Mouse (Mus musculus) hindbrain, embryonic 11.5 days (tissue): Measurements from ENCODE around the gene Trio. TPM values are rescaled to one million over a fixed set of nuclear protein-coding genes. Genes with fewer than 3 reads are reported as not detected.

Experiments used
- ATAC-seq: fragments of 200-750 bp; cut with Nextera tagmentation; 2 replicates; pipeline ENCODE4 v1.8.0; 2017; ENCODE audit warnings: mild to moderate bottlenecking, moderate TSS enrichment, moderate library complexity; ENCODE audit not compliant: low FRiP score
- DNase-seq: peaks from one replicate; pipeline ENCODE4 v3.0.0-alpha.2; 2015; ENCODE audit warnings: low spot score
- H3K27ac ChIP-seq: fragments of 300-500 bp; sonication (generic); 2 replicates; pipeline ENCODE4 v1.5.1; 2014; ENCODE audit warnings: mild to moderate bottlenecking, low read depth, low read length
- H3K27me3 ChIP-seq: fragments of 300-500 bp; sonication (generic); 2 replicates; pipeline ENCODE4 v1.6.1; 2014; ENCODE audit warnings: mild to moderate bottlenecking, low read length, moderate library complexity, mixed read lengths; ENCODE audit not compliant: control insufficient read depth, insufficient read depth
- H3K36me3 ChIP-seq: fragments of 300-500 bp; sonication (generic); 2 replicates; pipeline ENCODE4 v1.6.1; 2014; ENCODE audit warnings: mild to moderate bottlenecking, low read length, moderate library complexity, mixed read lengths; ENCODE audit not compliant: control insufficient read depth, insufficient read depth
- H3K4me1 ChIP-seq: fragments of 300-500 bp; sonication (generic); replicated peaks from 2 replicates; pipeline ENCODE4 v1.6.1; 2014; ENCODE audit warnings: low read length, mixed read lengths; ENCODE audit not compliant: control insufficient read depth, insufficient read depth
- H3K4me2 ChIP-seq: fragments of 300-500 bp; sonication (generic); replicated peaks from 2 replicates; pipeline ENCODE4 v1.6.1; 2014; ENCODE audit warnings: mild to moderate bottlenecking, low read depth, low read length
- H3K4me3 ChIP-seq: fragments of 300-500 bp; sonication (generic); 2 replicates; pipeline ENCODE4 v1.5.1; 2014; ENCODE audit warnings: low read depth, low read length
- H3K9ac ChIP-seq: fragments of 300-500 bp; sonication (generic); 2 replicates; pipeline ENCODE4 v1.6.1; 2014; ENCODE audit warnings: low read depth, low read length
- H3K9me3 ChIP-seq: fragments of 300-500 bp; sonication (generic); 2 replicates; pipeline ENCODE4 v1.6.1; 2016; ENCODE audit warnings: low read length; ENCODE audit not compliant: control insufficient read depth
- WGBS: fragments of 180-500 bp; shearing (Covaris S2); extraction: QIAGEN DNeasy Blood & Tissue Kit; methylation state at CpG from one replicate; pipeline ENCODE4 v1.1.7; 2014; 5-methylcytosine and 5-hydroxymethylcytosine counted together
- polyA plus RNA-seq: library from polyadenylated mRNA; unstranded; fragments of >200 nt; fragmentation: Nextera tagmentation; extraction: Ambion mirVana; gene quantifications from 2 replicates; pipeline ENCODE4 v1.2.1, GENCODE M21; 2014

Gene Trio
- polyA plus RNA-seq, 1 experiment from 2014 or later = 49.8 TPM

DNA sequence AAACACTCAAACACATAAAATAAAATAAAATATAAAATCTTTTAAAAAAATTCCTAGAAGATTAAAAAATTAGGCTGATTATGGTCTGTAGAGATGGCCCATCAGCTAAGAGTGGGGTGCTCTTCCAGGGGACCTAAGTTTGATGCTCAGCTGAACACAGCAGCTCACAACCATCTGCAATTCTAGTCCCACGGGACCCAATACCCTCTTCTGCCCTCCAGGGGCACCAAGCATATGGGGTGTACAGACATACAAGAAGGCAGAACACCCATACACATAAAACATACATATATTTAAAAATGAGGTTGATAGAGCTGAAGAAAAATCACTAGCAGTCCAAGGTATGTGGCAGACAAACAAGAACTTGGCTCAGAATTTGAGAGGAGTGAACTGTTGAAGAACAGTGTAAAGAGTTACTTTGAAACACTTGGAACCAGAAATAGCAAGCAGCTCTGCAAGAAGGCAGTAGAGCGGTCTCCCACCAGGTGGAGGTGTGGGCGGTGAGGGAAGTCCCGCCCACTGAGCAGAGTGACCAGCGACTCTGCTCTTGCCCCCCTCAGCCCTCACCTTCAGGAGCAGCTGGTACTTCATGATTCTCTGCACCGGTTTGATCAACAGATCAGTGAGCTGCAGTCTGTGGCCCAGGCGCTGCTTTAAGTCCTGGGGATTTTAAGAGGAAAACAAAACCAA, 270.9 kb downstream of the Trio start:
- ATAC-seq (no peak), DNase-seq (no peak)
- H3K9ac ChIP-seq = no peak overlapping the region
- H3K4me2 ChIP-seq = no peak overlapping the region
- no peaks in the 10 kb centered on the region for H3K27me3 ChIP-seq
- H3K9me3 ChIP-seq = no peaks in the 10 kb centered on the region
- WGBS = 85% methylated on average over 7 of the region's 7 CpGs
- no peak overlapping the region for H3K4me3 ChIP-seq
- H3K36me3 ChIP-seq = peaks cover 9% of the 10 kb centered on the region; the same call in 1 of the 2 replicates
- no peaks in the 10 kb centered on the region; the same call in 1 of the 2 replicates for H3K4me1 ChIP-seq
- H3K27ac ChIP-seq = no peak overlapping the region

DNA sequence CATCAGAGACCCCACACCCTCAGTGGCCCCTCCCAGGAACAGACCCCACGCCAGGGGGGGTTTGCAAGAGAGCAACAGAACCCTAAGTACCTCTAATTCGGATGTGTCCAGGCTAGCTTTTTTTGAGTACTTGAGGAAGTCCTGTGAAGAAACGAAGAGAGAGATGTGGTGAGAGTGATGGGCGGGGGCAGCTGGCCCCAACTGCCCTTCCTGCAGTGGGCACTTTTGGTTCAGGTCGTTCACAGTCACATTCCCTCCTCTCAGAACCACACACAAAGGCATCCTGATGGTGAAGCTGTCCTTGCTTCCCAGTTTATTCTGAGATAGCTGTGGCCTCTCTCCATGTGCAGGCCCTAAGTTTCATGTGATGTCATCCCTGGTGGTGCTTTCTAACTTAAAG, 271.7 kb downstream of the Trio start:
- DNase-seq = no peak
- H3K4me3 ChIP-seq = no peak overlapping the region
- H3K9me3 ChIP-seq = no peaks in the 10 kb centered on the region
- H3K4me1 ChIP-seq = no peaks in the 10 kb centered on the region; the same call in 1 of the 2 replicates
- no peak overlapping the region for H3K9ac ChIP-seq
- no peaks in the 10 kb centered on the region for H3K27me3 ChIP-seq
- H3K27ac ChIP-seq = no peak overlapping the region
- H3K4me2 ChIP-seq = no peak overlapping the region
- no peak for ATAC-seq
- 86% methylated on average over 5 of the region's 5 CpGs for WGBS
- peaks cover 9% of the 10 kb centered on the region; the same call in 1 of the 2 replicates for H3K36me3 ChIP-seq

DNA sequence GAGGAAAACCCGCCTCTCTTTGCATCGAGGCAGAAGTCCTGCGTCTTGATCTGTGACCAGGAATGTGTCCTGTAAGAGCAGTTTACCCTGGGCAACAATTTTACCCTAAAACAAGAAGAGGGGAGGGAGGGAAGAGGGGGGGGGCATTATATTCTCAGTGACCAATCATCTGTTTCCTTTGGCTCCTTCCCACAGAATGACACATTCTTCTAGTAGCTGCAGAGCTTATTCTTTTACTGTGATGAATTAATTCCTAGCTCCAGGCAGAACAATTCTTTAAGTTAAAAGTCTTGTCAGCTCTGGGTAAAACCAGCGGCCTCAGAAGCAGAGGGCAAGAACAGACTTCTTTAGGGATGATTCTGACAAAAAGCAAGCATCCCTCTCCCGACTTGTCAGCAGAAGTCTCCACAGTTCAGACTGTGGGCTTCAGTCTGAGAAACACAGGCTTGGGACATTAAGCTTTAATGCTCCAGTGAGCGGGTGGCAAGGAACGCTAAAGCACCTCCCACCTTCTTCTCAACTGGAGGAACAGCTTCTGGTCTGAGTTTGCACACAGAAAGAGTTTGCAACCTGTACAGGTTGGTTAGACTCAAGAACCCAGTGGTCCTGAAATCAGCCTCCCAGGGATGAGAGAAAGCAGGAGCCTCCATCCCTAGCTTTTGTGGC, 272.8 kb downstream of the Trio start:
- Histone ChIP-seq H3K4me1 (no peaks in the 10 kb centered on the region; the same call in 1 of the 2 replicates), H3K9ac (no peak overlapping the region), H3K4me3 (no peak overlapping the region), H3K27me3 (no peaks in the 10 kb centered on the region), H3K4me2 (no peak overlapping the region), H3K36me3 (peaks cover 16% of the 10 kb centered on the region), H3K27ac (no peak overlapping the region), H3K9me3 (no peaks in the 10 kb centered on the region)
- ATAC-seq (no peak), DNase-seq (no peak)
- WGBS = 72% methylated on average over 7 of the region's 7 CpGs

- Histone ChIP-seq H3K9ac (no peak overlapping the region), H3K27me3 (no peaks in the 10 kb centered on the region), H3K4me1 (no peaks in the 10 kb centered on the region; the same call in 1 of the 2 replicates), H3K4me2 (no peak overlapping the region), H3K9me3 (no peaks in the 10 kb centered on the region), H3K4me3 (no peak overlapping the region), H3K27ac (no peak overlapping the region), H3K36me3 (peaks cover 17% of the 10 kb centered on the region)
- peak; percentile 57 for DNase-seq
- 86% methylated on average over 12 of the region's 12 CpGs for WGBS
- no peak for ATAC-seq
These were observed 273.8 kb downstream of the Trio start for GRCm38 (mm10) chr15:27751612-27752405.

GRCm38 (mm10) chr15:27748739-27749138, 276.9 kb downstream of the Trio start:
- Histone ChIP-seq H3K27me3 (no peaks in the 10 kb centered on the region), H3K36me3 (peaks cover 15% of the 10 kb centered on the region; the same call in 1 of the 2 replicates), H3K9me3 (no peaks in the 10 kb centered on the region), H3K4me2 (no peak overlapping the region), H3K27ac (no peak overlapping the region), H3K4me3 (no peak overlapping the region), H3K9ac (no peak overlapping the region), H3K4me1 (no peaks in the 10 kb centered on the region; the same call in none of the 2 replicates)
- DNase-seq (no peak), ATAC-seq (no peak)
- WGBS = 90% methylated on average over 8 of the region's 8 CpGs

DNA sequence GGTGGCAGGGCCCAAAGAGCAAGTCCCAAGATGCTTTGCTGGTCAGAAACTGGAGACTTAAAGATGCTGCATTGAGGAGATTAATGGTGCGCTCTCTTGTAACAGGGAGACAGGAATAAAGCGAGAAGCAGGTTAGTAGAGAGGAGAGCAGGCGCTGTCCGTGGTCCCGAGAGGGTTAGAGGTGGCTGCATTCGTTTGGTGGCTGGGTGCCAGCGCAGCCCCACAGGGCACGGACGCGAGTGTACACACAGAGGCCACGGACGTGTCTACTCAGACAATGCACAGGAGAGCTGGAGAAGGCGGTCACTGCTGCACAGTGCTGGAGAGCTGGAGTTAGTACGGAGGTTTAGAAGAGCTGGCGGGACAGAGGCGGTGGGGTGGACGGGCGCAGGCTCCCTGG, 278.1 kb downstream of the Trio start:
- Histone ChIP-seq H3K9ac (no peak overlapping the region), H3K27ac (no peak overlapping the region), H3K4me3 (no peak overlapping the region), H3K4me2 (no peak overlapping the region), H3K9me3 (no peaks in the 10 kb centered on the region), H3K36me3 (peaks cover 15% of the 10 kb centered on the region; the same call in 1 of the 2 replicates), H3K4me1 (no peaks in the 10 kb centered on the region; the same call in 1 of the 2 replicates), H3K27me3 (no peaks in the 10 kb centered on the region)
- 94% methylated on average over 18 of the region's 18 CpGs for WGBS
- DNase-seq (no peak), ATAC-seq (no peak)

- Histone ChIP-seq H3K9me3 (no peaks in the 10 kb centered on the region), H3K4me3 (no peak overlapping the region), H3K27me3 (no peaks in the 10 kb centered on the region), H3K27ac (no peak overlapping the region), H3K4me2 (no peak overlapping the region), H3K4me1 (no peaks in the 10 kb centered on the region; the same call in 1 of the 2 replicates), H3K9ac (no peak overlapping the region), H3K36me3 (peaks cover 15% of the 10 kb centered on the region; the same call in 1 of the 2 replicates)
- WGBS = 92% methylated on average over 5 of the region's 5 CpGs
- ATAC-seq (no peak), DNase-seq (no peak)
These were observed 280.7 kb downstream of the Trio start for GRCm38 (mm10) chr15:27744995-27745394.

DNA sequence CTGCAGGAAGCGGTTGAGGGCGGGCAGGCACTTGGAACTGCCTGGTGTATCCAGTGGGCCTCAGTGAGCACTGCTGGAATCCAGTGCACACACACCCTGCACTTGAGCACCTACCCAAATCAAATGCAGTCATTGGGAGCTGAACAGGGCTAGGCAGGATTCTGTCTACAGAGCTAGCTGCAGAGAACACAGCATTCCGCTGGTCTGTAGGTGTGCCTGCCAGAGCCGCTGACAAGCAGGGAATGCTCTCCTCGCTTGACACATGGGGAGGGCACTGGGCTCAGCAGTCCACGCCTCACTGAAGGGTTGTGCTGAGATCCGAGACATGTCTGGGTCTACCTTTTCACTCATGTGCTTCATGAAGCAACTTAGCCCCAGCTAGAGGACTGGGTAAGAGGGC, 285.6 kb downstream of the Trio start:
- H3K4me2 ChIP-seq = no peak overlapping the region
- DNase-seq = no peak
- no peaks in the 10 kb centered on the region for H3K27me3 ChIP-seq
- H3K9me3 ChIP-seq = no peaks in the 10 kb centered on the region
- 96% methylated on average over 7 of the region's 7 CpGs for WGBS
- H3K4me3 ChIP-seq = no peak overlapping the region
- no peaks in the 10 kb centered on the region for H3K4me1 ChIP-seq
- no peak for ATAC-seq
- no peak overlapping the region for H3K9ac ChIP-seq
- peaks cover 20% of the 10 kb centered on the region for H3K36me3 ChIP-seq
- H3K27ac ChIP-seq = no peak overlapping the region
